Mouse (Mus musculus): ENCODE measurements around the gene Zfp78.

DNA sequence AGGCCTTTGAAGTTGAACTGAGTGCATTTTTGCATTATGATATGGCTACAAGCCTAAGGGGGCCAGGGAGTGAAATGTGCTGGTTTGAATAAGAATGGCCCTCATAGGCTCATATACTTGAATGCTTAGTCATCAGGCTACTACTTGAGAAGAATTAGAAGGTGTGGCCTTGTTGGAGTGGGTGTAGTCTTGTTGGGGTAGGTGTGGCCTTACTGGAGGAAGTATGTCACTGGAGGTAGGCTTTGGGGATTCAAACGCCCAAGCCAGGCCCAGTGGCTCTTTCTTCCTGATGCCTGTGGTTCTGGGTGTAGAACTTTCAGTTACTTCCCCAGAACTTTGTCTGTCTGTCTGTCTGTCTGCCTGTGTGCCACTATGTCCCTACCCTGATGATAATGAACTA is 1.7 kb downstream of the Zfp78 start:
- TF ChIP-seq CTCF (IDR thresholded peaks at IDR 0.05; ENCODE audit: borderline replicate concordance, insufficient read depth, low read depth, low read length) (no peak), POLR2A (IDR thresholded peaks at IDR 0.05; ENCODE audit: borderline replicate concordance, insufficient read depth, low read length) (no peak)
